Mouse (Mus musculus) lung, postnatal 4 days (tissue): ENCODE data around the gene Mrtfa.

Experiments used
- DNase-seq, 2 experiments: peaks; one replicate each; pipeline ENCODE4 v3.0.0; 2021

Gene Mrtfa

DNA sequence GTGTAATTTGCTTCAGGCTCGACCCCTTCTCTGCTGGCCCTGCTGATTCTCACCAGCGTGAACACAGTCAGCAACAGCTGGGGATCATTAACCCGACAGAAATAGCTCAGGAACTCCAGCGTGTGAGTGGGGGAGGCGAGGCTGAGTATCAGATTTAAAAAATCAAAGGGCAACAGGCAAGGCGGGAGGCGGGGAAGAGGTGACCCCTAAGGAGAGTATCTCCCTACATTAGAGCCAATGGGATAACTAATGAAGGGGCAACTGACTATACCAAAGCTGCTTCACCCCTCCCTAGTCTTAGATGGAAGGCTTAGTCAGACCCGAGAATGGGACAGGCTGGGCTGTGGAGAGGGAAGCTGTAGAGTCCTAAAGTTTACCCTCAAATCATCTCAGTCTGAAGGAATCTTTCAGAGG, 128.4 kb downstream of the Mrtfa start:
- DNase-seq = no peak

DNA sequence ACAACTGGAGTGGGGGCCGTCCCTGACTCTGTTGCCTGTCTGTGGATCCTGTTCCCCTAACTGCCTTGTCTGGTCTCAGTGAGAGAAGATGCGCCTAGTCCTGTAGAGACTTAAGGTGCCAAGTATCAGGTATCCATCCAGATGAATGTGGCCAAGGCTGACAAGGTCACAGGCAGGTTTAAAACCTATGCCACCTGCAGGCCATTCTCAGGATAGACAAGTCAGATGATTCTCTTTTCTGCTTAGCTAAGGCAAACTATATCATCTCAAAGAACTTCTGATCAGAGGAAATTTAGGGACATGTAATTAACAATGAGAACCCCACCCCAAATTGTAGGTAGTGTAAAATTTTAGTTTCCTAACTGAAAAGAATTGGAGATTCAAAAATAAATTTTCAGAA, 129.6 kb downstream of the Mrtfa start:
- DNase-seq = no peak

DNA sequence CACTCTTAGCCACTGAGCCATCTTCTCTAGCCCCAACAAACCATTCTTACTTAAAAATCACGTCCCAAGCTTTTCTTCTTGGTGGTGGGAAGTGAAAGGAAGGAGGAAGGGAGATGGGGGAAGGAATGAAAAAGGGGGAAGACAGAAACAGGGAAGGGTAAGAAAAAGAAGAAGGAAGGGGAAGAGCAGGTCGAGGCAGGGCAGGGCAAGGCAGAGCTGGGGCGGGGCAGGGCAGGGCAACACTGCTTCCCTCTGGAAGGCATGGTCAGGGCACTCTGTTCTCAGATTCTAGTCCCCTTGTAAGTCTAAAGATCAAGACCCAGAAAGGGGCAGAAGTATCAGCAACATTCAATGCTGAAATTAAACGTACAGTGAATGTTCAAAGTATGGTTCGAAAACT, 132.8 kb downstream of the Mrtfa start:
- no peak for DNase-seq

DNA sequence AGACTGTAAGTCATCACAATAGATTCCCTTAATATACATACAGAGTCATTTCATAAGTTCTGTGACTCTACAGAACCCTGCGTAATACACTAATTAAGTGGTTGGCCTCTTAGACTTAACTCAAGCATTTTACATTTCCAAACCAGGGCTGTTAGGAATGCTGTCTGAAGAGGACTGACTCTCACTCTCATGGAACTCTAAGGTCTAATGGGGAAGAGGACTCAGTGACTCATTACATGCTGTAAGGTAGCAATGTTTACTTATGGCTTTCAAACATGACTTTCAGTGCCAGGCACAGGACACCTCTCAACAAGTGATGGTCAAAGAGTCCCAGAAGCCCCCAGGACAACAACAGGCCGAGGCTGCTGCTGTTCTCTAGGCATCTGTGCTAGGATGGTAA, 135.1 kb downstream of the Mrtfa start:
- DNase-seq = no peak

DNA sequence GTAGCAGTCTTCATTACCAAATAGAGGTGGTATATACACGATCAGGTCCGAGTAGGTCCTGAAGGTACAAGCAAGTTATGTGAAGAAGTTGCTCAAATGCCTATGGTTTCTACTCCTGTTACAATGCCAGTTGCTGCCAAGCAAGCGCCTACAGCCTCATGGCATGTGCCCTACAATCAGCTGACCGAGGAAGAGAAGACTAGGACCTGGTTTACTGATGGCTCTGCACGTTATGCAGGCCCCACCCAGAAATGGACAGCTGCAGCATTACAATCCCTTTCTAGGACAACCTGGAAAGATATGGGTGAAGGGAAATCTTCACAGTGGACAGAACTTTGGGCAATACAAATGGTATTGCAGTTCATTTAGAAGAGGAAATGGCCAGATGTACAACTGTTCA, 138.1 kb downstream of the Mrtfa start:
- no peak for DNase-seq

DNA sequence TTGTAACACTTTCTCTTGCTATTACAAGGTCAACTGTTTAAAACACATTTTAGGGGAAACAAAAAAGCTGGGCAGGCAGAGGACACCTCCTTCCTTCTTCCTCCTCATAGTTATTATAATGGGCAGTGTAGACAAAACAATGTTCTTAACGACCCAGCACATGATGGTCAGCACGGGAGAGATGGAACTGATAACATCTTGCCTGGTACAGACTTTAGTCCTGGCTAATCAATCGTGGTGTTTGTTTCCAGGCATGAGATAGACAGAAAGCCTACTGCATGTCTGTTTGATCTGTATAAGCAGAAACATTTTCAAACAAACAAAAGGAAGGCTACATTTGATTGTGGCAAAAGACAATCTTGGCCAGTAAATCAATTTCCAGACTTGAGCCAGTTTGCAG, 140.1 kb downstream of the Mrtfa start:
- DNase-seq = no peak

DNA sequence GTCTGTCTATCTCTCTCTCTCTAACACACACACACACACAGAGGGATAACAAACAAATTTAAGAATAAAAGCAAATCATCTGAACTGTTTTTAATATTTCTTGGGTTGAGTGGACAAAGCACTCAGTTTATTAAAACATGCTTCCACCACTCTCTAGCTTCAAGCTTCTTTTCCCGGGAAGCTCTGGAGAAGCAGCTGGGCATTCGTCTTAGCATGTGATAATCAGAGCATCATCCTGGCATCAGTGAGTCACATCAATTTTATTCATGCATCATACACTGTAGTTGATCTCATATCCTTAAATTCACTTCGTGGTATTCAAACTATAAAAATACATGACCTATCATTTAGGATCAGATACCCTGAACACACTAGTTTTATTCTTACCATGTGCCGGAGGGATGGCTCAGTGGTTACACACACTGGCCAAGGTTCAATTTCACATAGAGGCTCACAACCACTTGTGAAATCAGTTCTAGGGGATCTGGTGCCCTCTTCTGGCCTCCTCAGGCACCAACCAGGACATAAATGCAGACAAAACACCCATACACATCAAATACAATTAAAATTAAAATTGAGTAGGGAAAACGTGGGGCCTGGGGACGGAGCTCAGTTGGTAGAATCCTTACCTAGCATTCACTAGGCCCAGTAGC, 141.0 kb downstream of the Mrtfa start:
- DNase-seq = peak in 1 of 2 experiments; percentile 65

DNA sequence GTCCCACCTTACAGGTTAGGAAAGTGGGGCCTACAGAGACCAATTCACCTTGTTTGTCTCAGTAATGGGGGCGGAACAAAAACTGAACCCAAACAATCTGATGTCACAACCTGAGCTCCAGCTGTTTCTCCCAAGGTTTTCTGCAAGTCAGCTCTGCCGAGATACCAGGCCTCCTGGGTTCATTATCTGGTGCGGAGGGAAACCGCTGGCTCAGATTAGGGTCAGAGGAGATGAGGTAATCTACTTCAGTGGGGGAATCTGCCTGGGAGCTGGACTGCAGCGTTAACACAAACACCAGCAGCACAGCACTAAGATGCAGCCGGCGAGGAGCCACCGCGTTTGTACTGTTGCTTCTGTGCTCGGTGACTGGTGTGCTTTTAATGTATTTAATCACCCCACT, 143.1 kb downstream of the Mrtfa start:
- no peak for DNase-seq

DNA sequence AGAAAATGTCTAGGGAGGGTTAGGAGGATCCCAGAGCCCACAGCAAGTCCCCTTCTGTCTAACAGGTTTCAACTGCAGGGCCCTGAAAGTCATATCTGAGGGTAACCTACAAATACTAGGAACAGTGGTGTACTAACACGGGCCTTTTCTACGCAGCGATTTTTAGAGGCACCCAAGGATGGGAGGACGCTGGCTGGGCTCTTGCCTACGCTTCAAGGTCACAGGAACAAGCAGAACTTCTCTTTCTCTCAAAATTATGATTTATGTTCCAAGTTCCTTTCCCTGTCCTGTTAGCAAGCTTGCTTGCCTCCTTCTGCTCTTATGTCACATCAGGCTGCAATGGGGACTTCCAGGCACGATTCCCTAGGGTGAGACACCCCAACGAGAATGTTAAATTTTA, 144.5 kb downstream of the Mrtfa start:
- no peak for DNase-seq

DNA sequence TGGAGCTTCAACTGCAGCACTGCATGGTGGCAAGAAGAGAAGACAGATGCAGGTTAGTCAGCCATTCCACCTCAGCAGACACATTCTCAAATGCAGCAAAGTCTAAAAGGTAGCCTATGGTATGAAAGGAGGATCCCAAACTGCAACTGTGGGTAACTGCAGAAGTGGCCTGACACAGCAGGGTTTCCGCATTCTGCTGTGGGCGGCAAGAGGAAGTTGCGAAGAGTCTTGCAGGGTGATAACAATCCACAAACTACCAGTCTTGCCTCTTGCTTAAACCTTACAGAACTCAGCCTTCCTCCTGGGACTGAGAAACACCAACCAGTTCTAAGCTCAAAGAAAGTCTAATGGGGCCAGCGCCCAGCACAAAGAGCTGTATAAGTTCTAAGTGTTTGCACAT, 145.2 kb downstream of the Mrtfa start:
- DNase-seq = peak; percentile 59 to 64

DNA sequence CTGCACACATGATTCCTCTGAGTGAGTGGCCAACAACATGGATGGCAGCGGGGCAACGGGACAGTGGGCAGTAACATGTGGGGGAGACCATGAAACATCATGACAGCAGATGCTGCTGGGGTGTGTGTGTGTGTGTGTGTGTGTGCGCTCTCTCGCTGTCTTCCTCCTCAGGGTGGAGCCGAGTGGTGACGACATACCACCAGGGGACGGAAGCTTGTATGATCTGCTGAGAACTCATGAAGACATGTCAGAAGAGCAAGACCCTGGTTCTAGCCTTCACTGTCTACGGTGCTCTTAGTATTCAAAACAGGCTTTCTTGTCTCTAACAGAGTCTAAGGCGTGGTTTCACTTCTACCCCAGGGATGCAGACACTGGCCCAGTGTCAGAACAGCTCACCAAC, 146.1 kb downstream of the Mrtfa start:
- DNase-seq = peak; percentile 55 to 60

DNA sequence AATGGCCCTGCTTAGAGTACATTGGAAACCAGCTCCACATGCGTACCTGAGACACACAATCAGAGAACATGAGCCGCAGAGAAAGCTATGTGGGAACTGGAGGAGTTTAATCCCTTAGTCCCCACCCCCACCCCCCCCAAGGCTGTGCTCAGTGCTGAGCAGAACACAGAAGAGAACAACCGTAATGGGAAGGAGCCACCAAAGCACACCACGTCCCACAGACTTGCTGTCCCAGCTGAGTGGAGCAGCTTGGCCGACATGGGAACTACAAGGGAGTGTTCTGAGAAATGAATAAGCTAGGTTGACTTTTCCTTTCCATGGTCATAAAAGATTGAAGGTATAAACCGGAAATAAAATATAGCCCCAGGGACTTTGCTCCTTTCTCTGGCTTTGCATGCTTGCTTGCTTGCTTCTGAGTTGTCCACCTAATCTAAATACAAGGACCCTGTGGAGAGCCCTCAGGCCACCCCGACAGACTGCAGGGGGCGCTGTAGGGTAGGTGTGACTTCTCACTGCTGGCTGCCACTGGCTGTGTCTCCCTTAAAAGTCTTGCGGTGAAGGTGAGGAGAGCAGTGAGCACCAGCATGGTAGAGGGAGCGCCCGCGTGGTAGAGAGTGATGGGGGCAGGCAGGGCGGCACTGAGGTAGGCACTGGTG, 148.2 kb downstream of the Mrtfa start:
- peak in 1 of 2 experiments; percentile 68 for DNase-seq

DNA sequence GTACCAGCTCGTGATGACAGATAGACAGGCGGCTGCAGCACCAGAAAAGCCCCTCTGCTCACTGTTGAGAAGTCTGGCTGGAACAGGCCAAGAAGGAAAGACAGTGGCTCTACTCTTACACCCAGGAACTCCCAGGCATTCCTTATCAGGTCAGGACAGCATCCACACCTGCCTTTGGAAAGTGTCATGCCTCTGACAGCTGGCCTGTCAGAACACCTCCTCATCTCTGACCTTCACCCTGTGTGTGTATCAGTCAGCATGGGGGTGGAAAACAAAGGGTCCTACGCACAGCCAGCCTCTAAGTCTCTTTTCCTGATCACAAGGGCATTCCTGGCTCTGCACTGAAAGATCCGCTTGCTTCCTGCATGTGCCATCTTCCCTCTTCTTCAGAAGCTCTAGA, 148.8 kb downstream of the Mrtfa start:
- no peak for DNase-seq

DNA sequence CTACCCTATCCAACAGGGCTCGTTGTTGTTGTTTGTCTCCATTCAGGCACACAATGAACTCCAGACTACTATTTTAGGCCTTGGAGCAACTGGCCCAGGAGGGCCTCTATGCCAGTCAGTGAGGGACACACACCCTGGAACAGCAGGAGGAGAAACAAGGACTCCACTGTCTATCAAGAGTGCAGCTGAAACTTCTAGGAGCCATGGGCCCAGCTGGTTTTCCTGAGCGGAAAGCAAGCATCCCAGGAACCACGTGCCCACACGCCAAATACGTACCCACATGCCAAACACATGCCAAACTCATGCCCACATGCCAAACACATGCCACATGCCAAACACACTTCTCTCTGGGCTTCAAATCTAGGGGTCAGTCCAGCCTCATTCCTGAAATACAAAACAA, 152.1 kb downstream of the Mrtfa start:
- DNase-seq = no peak

DNA sequence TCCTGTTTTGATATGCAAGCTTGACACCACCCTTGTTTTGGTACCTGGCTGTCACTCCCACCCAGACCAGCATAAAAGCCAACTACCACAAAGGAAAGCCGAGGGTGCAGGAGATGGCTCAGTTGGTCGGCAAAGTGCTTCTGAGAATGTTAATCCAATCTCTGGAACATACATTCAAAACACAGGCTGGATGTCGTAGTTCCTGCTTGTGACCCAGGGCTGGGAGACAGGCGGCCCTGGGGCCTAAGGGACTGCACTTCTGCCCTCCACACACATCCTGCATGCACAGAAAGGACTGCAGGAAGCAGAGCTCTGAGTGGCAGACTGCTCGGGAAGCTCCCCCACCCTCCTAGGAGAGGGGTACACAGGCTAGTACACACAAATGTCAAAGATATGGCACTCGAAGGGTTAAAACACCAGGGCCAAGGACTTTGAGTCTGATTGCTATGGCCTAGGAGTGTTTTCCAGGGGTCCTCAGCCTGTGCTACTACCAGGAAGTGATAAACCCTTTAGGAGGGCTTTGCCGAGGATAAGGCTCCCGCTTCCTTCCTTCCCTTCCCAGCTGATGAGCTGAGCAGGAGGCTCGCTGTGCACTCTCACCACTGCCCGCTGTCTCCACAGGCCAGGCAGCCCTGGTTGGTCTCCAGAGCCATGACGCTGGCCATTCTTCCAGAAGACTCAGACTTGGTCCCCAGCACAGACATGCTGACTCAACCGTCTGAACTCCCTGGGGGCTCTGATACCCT, 155.0 kb downstream of the Mrtfa start:
- DNase-seq = no peak

DNA sequence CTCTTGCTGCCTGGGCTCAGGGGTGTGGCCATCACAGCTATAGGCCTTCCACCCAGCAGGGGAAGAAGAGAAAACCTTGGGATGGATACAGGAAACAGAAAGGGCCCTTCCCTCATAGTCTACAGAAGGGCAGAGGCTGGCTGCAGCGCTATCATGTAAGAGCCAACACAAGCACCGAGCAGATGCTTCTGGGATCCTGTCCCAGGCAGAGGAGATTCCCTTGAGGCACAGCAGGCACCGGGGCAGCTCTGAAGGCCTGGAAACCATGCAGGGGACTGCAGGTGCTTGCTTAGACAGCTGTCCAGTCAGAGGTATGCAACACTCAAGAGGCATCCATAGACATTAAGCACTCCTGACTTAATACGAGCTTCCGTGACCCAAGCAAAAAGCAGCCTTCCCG, 156.4 kb downstream of the Mrtfa start:
- DNase-seq = no peak

DNA sequence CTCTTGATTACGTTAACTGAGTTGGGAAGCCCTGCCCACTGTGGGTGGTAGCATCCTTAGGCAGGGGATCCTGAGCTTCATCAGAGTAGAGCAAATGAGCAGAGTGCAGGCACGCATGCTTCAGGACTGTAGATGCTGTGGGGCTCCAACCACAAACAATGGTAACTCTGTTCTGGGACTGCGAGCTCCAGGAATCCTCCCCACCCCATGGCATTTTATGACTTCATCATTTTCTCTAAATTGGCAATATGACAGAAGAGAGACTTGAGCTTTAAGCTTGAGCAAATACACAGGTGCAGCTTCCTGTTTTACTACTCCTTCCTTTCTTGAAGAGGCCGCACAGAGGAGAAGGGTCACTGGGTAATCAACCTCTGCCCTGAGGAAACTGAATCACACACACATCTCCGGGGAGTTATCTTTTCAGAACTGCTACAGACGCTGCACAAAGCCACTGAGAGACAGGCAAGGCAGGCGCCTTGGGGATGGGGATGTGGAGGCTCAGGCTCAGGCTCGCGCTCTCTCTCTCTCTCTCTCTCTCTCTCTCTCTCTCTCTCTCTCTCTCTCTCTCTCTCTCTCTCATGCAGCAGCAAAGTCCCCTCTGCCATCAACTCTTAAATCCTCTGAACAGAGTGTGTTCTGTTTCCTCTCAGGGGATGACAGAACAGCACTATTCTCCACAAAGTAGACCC, 157.5 kb downstream of the Mrtfa start:
- no peak for DNase-seq

DNA sequence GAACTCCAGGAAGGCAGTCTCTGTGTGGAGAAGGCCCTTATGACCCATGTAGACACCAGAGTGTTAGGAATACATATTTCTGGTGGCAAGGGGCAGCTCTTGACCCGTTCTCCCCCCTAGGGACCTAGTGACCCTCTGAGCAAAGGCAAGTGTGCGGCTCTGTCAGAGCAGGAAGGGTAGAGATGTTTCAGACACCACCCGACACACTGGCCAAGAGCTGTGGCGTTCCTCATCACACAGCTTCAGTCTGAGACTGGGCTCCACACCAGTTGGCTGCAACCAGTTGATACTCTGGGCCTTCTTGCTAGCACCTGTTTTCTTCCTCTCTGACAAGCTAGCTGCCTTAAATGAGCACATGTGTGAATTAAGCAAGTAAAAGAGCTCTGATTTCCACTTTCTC, 158.9 kb downstream of the Mrtfa start:
- no peak for DNase-seq

DNA sequence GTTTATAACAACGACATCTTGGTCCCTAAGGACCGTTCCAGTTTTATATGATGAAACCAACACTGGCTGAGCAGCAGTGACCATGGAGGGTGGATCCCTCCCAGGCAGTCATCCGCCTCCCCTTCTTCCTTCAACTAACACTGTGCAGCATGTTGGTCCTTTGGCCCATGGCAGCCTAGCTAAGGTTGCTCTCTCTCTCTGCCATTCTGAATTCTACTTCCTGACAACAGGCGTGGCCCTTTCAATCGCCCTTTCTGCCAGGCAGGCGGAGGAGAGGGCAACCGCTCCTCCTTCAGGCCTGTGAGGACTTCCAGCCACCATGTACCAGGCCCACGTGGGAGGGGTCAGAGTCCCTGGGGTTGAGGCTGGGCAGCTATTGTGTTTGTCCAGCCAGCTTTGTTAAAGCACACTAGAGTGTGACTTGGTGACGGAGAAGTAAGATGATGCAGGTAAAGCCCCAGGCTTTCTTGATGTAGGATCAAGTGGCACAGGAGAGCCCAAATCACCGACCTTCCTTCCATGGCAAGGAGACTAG, 159.6 kb downstream of the Mrtfa start:
- no peak for DNase-seq

DNA sequence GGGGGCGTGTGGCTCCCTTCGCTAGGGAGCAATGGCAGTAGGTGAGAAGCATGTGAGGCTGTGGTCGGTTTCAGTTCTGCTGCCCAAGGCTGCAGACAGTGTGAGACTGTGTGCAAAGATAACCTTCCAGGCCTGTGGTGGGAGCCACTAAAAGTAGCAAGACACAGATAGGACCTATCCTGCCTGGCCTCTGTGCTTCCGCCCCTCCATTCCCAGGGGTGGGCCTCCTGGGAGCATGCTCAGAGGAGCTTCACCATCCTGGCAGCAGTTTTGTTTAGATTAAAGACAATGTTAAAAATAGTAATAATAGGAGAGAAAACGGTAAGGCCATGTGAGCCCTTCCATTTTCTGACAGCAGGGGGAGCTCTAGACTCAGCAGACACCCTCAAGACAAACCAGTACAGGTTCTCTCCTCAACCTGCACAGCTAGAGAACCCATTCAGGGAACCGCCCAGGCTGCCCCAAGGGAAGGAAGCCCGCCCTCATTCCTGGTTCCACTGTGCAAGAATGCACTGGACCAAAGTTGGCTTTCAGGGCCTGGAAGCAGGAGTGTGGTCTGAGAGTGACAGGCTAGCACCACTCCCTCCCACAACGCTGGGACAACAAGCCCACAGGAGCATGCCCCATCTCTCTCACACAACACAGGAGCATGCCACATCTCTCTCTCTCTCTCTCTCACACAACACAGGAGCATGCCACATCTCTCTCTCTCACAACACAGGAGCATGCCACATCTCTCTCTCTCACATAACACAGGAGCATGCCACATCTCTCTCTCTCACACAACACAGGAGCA, 163.0 kb downstream of the Mrtfa start:
- peak; percentile 79 to 87 for DNase-seq

DNA sequence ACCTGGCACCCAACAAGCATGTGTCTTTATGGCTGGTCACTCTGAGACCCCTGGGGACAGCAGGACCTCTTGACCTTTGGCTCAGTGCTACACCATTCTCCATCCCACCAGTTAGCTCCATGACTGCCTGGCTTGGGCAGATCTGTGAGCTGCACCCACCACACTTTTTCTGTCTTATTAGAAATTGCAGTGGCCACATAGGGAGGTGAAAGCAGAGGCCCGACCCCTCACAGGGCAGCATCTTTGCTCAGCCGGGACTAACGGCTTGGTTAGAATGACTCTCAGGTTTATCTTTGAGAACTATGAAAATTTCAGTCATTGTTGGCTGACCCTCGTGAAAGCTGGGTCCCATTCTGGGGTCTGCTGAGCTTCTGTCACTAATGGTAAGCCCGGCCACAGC, 163.7 kb downstream of the Mrtfa start:
- DNase-seq = peak in 1 of 2 experiments; percentile 24

DNA sequence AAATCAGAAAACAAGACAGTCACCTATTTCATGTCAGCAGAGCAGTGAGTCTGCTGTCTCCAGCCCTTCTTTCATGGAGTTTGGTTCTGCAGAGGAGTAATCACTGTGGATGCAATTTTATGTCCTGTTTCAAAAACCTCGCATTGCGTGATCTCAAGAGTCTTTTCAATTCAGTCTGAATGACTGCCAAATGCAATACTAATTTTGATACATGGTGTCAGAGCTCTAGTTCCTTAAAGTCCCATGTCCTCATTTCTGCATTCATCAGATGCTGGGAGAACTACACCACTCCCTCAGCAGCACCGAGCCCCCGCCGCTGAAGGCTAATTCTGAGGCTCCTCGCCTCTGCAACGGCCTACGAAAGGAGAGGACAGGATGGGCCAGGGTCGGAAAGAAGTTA, 166.7 kb downstream of the Mrtfa start:
- no peak for DNase-seq

DNA sequence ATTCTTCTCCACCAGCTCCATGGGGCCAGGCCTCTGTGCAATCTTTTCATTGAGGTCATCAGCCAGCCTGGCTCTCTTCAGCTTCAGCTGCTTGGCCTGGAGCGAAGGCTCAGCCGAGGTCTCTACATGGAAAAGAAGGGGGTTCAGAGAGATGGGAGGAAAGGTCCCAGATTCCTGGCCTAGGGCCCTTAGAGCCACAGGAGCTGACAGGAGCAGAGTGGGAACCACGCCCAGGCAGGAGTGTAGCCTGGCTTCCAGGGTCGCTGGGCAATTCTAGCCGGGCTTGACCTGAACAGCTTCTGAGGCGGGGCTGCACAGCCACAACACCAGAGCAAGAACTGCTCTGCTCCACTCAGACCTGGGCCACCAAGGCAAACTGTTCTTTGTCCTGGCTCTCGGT, 168.1 kb downstream of the Mrtfa start:
- DNase-seq = no peak
